Mouse (Mus musculus): ENCODE results near the gene Gm609. TPM values are rescaled to one million over a fixed set of nuclear protein-coding genes. Genes with fewer than 3 reads are reported as not detected.
"Not testable (repeated sequence)": the region's sequence is repeated elsewhere in the genome, so short reads cannot be mapped to it uniquely, and the experiment has no call there.

Gm609 gene
- polyA plus RNA-seq, 1 experiment from 2014 or later = not detected

DNA sequence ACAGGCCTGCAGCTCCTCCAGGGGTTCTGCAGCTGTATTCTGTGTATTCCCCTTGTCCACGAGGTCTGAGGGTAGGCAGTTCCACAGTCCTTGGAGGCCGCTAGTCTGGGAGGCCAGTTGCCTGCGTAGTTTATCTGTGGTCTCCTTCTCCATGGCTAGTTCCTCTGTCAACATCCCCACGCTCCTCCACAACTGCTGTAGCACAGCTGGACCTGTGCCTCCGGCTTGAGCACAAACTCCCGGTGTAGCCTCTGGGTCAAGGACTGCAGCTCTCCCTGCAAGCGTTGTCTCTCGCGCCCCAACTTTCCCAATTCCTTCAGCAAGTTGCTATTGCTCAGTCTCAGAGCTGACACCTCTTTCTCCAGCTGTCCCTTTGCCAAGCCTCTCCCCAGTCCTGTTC is 65.1 kb downstream of the Gm609 start:
- Histone ChIP-seq H3K9ac (replicated peaks) (no peak overlapping the region), H3K9me3 (no peaks in the 10 kb centered on the region), H3K36me3 (no peaks in the 10 kb centered on the region), H3K27me3 (no peaks in the 10 kb centered on the region), H3K4me3 (replicated peaks) (no peak overlapping the region), H3K27ac (no peak overlapping the region), H3K4me2 (no peak overlapping the region), H3K4me1 (replicated peaks) (no peaks in the 10 kb centered on the region)
- WGBS = 86% methylated on average over 9 of the region's 9 CpGs
- no peak for ATAC-seq (ENCODE audit: insufficient number of reproducible peaks, insufficient read depth, low FRiP score, low TSS enrichment, low read depth)

DNA sequence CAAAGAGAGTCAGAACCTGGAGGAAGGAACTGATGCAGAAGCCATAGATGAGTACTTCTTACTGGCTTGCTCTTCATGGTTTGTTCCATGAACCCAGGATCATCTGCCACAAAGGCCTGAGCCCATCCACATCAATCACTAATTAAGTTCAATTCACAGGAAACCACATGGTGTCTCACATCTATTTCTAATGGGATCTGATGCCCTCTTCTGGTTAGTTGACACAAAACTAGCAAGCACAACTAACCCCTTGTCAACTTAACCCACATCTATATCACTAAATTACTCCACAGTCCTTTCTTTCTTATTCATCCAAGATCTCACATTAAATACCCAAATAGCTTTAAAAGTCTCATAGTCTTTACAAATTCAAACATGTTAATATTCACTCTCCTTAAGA is 79.3 kb downstream of the Gm609 start:
- H3K9ac ChIP-seq (replicated peaks) = no peak overlapping the region
- H3K27ac ChIP-seq = no peak overlapping the region
- no peak for ATAC-seq (ENCODE audit: insufficient number of reproducible peaks, insufficient read depth, low FRiP score, low TSS enrichment, low read depth)
- H3K27me3 ChIP-seq = 0 out of 2 replicates have a peak, but pooled peaks cover 2% of the 10 kb centered on the region
- no peaks in the 10 kb centered on the region for H3K9me3 ChIP-seq
- no peaks in the 10 kb centered on the region for H3K4me1 ChIP-seq (replicated peaks)
- no peak overlapping the region for H3K4me3 ChIP-seq (replicated peaks)
- H3K4me2 ChIP-seq = no peak overlapping the region
- H3K36me3 ChIP-seq = no peaks in the 10 kb centered on the region

DNA sequence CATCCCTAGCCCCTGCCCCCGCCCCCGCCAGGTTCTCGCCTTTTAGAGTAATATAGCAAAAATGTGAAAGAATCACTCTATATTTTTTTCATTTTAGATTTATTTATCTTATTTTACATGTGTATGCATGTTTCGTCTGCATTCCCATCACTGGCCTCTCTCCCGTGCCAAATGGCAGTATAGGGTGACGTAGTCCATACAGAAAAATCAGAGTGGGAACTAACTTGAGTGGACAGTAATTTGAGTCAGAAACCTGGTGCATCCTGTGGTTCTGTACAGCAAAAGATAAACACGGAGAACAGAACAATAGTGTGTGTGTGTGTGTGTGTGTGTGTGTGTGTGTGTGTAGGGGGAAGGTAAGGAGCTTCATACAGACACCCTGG is 83.7 kb downstream of the Gm609 start:
- peak overlapping the region; percentile 55 for H3K4me3 ChIP-seq (replicated peaks)
- 37% methylated on average over 7 of the region's 7 CpGs for WGBS
- peak overlapping the region; percentile 75 for H3K4me2 ChIP-seq
- not testable (repeated sequence) for ATAC-seq (ENCODE audit: insufficient number of reproducible peaks, insufficient read depth, low FRiP score, low TSS enrichment, low read depth); H3K4me1 ChIP-seq (replicated peaks); H3K27me3 ChIP-seq; H3K9me3 ChIP-seq; H3K27ac ChIP-seq; H3K36me3 ChIP-seq
- peak overlapping the region; percentile 57; the same call in 1 of the 2 replicates for H3K9ac ChIP-seq (replicated peaks)

DNA sequence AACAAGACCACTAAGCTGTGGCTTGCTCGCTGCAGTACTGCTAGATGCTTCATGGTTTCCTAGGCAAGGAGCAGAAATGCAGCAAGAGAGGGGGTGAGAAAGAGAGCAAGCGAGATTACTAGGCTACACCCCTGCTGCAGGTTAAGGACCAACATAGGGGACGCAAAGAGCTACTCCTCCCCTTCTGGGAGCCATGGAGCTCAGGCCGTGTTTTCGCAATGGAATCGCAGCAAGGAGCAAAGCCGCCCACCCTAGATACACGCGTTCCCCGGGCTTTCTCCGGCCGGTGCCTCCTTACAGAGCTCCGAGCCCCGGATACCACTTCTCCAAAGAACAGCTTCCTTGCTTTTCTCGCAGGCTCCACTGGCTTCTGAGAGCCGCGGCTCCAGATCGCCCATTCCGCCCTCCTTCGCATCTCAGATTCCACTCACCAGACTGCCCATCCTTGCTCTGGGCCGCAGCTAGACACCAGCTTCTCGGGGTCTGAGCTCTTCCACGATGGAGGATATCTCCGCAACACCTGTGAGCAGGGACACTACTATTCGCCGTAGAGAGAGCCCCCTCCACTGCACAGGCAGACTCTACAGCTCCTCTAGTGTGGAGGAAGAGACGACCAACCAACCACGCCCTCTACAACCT is 84.2 kb downstream of the Gm609 start, which contains the start of gene Cd200:
Gene Cd200, minus strand, starts transcription at position 629 of the 639 bp plus-strand sequence.
- WGBS = under 1% methylated on average over 28 of the region's 28 CpGs
- Histone ChIP-seq H3K4me2 (peak within 1 kb of the TSS; percentile 75), H3K27ac (peak within 1 kb of the TSS; percentile 7; the same call in 1 of the 2 replicates), H3K9me3 (no peaks in the 10 kb centered on the region), H3K27me3 (peaks cover 8% of the 10 kb centered on the region; the same call in 1 of the 2 replicates), H3K36me3 (no peaks in the 10 kb centered on the region), H3K9ac (replicated peaks) (peak within 1 kb of the TSS; percentile 57), H3K4me3 (replicated peaks) (peak within 1 kb of the TSS; percentile 55), H3K4me1 (replicated peaks) (no peaks in the 10 kb centered on the region)
- peak; percentile 83 for ATAC-seq (ENCODE audit: insufficient number of reproducible peaks, insufficient read depth, low FRiP score, low TSS enrichment, low read depth)

DNA sequence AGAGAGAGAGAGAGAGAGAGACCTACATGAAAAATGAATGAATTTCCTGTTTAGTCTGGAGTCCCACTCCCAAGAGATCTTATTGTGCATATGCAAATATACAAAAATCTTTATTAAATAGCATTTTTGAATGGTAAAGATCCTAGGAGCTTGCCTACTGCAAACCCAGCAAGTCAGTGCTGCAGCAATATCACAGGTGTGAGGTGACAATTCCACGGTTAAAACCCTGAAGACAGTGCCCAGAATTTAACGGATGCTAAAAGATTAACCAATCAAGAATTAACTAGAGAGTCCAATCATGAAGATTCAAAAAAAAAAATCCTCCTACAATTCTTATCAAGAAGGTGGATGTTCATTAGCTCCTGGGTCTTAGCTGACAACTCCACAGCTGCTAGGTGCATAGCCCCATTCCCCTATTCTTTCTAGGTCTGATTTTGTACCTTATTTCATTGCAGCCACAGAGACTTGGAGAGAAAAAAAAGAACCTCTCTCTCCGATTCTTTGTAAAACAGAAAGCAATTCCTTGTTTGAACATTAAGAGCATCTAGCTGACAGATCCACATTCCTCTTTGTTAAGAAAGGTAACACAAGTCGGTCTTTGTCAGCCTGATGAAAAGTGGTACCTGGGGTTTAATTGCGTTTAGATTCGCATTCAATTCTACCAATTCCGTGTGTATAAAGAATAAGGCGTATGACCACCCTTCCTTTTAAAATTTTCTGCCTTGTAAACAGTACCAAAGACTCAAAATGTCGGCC is 84.9 kb downstream of the Gm609 start:
- WGBS = 40% methylated on average over 9 of the region's 9 CpGs
- Histone ChIP-seq H3K36me3 (no peaks in the 10 kb centered on the region), H3K27me3 (peaks cover 8% of the 10 kb centered on the region; the same call in 1 of the 2 replicates), H3K4me1 (replicated peaks) (no peaks in the 10 kb centered on the region), H3K27ac (no peak overlapping the region; the same call in 1 of the 2 replicates), H3K9ac (replicated peaks) (peak overlapping the region; percentile 57; the same call in 1 of the 2 replicates), H3K9me3 (no peaks in the 10 kb centered on the region), H3K4me3 (replicated peaks) (peak overlapping the region; percentile 55), H3K4me2 (peak overlapping the region; percentile 75)
- no peak for ATAC-seq (ENCODE audit: insufficient number of reproducible peaks, insufficient read depth, low FRiP score, low TSS enrichment, low read depth)

DNA sequence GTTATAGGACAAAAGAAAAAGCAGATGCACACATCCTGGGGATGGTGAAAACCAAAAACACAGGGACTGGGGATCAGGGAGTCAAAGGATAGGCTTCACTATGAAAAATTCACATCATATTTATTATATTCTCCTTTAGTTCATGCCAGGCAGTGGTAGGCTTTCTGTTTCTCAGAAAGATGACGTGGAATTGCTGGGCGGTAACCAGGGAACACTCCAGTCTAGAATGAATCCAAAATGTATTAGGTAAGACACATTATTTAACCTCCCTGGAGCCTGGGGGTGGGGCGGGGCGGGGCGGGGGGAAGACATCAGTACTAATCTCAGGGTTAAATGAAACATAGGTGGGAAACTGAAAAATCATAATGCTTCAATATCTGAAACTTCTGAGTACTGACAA is 85.7 kb downstream of the Gm609 start:
- no peak overlapping the region for H3K9ac ChIP-seq (replicated peaks)
- peaks cover 8% of the 10 kb centered on the region; the same call in 1 of the 2 replicates for H3K27me3 ChIP-seq
- H3K36me3 ChIP-seq = no peaks in the 10 kb centered on the region
- no peak for ATAC-seq (ENCODE audit: insufficient number of reproducible peaks, insufficient read depth, low FRiP score, low TSS enrichment, low read depth)
- no peak overlapping the region for H3K4me2 ChIP-seq
- H3K4me3 ChIP-seq (replicated peaks) = no peak overlapping the region
- no peaks in the 10 kb centered on the region for H3K9me3 ChIP-seq
- no peaks in the 10 kb centered on the region for H3K4me1 ChIP-seq (replicated peaks)
- no peak overlapping the region for H3K27ac ChIP-seq
- 85% methylated on average over 5 of the region's 5 CpGs for WGBS

DNA sequence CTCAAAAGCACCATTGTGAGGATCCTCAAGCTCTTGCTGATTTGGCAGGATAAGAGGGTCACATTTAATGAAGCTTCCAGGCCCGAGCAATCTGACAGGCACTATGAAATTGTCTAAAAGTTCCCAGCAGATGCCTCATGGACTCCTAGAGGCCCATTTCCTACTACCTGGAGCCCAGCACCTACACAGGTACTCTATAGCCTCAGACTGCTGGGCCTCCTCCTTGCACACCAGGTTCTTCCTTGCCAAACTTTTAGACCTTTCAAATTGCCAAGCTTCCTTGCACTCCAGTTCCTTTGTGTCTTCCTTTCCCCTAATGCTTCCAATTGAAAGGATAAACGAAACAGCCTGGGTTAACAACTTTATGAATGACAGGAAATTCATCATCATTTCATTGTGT is 89.8 kb downstream of the Gm609 start:
- Histone ChIP-seq H3K4me3 (replicated peaks) (no peak overlapping the region), H3K4me1 (replicated peaks) (no peaks in the 10 kb centered on the region), H3K27ac (no peak overlapping the region), H3K4me2 (no peak overlapping the region), H3K27me3 (peaks cover 6% of the 10 kb centered on the region; the same call in 1 of the 2 replicates), H3K36me3 (no peaks in the 10 kb centered on the region), H3K9ac (replicated peaks) (no peak overlapping the region), H3K9me3 (no peaks in the 10 kb centered on the region)
- WGBS = 72% methylated on average over 2 of the region's 2 CpGs
- ATAC-seq (ENCODE audit: insufficient number of reproducible peaks, insufficient read depth, low FRiP score, low TSS enrichment, low read depth) = no peak

DNA sequence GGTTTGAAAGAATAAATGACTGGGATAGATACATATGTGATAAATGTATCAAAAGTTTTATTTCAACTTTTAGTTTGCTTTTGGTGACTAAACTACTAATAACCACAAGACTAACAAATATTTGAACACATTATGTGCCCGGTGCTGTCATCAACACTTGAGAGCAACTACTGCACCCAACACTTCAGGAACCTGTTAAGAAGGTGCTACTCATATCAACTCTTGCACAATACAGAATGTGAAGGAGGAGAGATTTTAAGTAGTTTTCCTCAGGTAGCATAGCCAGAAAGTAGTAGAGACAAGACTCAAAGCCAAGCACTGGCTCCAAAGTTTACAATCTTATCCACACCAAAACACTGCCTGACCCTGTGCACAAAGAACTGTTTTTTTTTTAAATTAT is 90.7 kb downstream of the Gm609 start:
- Histone ChIP-seq H3K4me1 (replicated peaks) (no peaks in the 10 kb centered on the region), H3K9ac (replicated peaks) (no peak overlapping the region), H3K4me2 (no peak overlapping the region), H3K9me3 (no peaks in the 10 kb centered on the region), H3K36me3 (no peaks in the 10 kb centered on the region), H3K27ac (no peak overlapping the region), H3K4me3 (replicated peaks) (no peak overlapping the region), H3K27me3 (no peaks in the 10 kb centered on the region; the same call in 1 of the 2 replicates)
- no peak for ATAC-seq (ENCODE audit: insufficient number of reproducible peaks, insufficient read depth, low FRiP score, low TSS enrichment, low read depth)
- WGBS = 93% methylated on average over 1 of the region's 1 CpGs

DNA sequence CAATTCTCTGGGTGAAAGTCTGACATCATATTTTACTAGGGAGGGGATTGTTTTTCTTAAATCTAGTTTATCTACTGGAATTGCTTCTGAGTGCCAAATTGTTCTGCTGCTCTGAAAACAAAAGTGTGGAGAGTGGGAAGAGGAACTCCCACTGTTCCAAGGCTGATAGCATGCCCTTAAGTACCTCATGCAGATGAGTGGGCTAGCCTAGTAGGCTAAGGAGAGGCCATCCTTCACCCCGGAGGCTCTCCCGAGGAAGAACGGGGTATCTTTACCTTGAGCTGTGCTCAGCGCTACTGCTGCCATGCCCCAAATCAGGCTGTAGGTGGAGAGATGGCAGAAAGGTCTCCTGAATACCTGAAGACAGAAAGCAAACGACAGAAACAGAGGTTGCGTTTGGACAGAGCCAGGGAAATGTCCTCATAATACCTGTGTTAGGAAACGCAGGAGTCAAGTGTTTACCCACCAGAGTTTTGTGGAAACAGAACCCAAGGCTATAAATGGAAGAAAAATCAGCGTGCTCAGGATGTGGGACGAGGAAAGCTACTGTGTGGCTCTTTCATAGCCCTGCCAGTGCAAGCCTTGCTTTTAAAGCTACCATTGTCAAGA is 92.7 kb downstream of the Gm609 start:
- H3K27me3 ChIP-seq = no peaks in the 10 kb centered on the region
- H3K27ac ChIP-seq = 0 out of 2 replicates have a peak overlapping the region, but pooled peaks have one; percentile 7
- H3K4me2 ChIP-seq = no peak overlapping the region
- 60% methylated on average over 9 of the region's 9 CpGs for WGBS
- no peaks in the 10 kb centered on the region for H3K4me1 ChIP-seq (replicated peaks)
- ATAC-seq (ENCODE audit: insufficient number of reproducible peaks, insufficient read depth, low FRiP score, low TSS enrichment, low read depth) = no peak
- no peaks in the 10 kb centered on the region for H3K36me3 ChIP-seq
- H3K4me3 ChIP-seq (replicated peaks) = no peak overlapping the region
- H3K9ac ChIP-seq (replicated peaks) = no peak overlapping the region
- no peaks in the 10 kb centered on the region for H3K9me3 ChIP-seq

DNA sequence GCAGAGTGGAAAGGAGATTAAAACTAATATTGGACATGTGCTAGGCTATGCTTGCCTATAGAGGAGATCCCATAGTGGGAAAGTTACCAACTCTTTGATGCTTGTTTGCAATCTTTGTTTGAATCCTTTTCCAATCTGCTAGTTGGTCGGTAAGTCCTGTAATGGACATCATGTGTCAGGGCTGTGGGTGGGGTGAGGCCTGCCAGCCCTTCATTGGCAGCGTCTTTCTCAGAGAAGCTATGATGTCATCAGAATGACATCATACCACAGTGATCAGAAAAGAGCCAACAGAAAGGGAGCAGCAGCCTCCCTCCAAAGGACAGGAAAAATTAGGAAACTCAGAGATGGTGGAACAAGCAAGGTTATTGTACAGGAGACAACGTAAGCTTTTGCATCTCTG is 93.4 kb downstream of the Gm609 start:
- H3K27me3 ChIP-seq = no peaks in the 10 kb centered on the region
- 87% methylated on average over 3 of the region's 3 CpGs for WGBS

DNA sequence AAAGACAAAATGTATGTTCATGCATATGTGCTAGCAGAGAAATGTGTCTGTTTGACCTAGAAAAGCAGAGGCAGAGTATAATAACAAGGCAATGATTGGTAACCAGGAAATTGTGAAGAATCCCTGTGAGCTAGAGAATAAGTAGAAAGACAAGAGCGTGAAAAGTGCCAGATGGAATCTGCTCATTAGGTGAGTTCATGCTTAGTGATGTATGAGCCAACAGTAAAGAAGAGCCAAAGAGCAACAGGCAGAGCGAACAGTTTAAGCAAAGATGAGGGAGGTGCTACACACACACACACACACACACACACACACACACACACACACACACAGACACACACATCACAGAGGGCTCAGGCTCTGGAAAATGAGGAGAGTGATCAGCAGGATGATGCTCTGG is 95.3 kb downstream of the Gm609 start:
- Histone ChIP-seq H3K36me3 (no peaks in the 10 kb centered on the region), H3K27ac (no peak overlapping the region)
- WGBS = 87% methylated on average over 2 of the region's 2 CpGs

More for the DNA sequence above, 93.4 kb downstream of the Gm609 start:
- H3K9ac ChIP-seq (replicated peaks) = no peak overlapping the region
- ATAC-seq (ENCODE audit: insufficient number of reproducible peaks, insufficient read depth, low FRiP score, low TSS enrichment, low read depth) = no peak
- no peak overlapping the region for H3K27ac ChIP-seq
- no peaks in the 10 kb centered on the region for H3K9me3 ChIP-seq
- H3K4me1 ChIP-seq (replicated peaks) = no peaks in the 10 kb centered on the region
- H3K4me3 ChIP-seq (replicated peaks) = no peak overlapping the region
- H3K4me2 ChIP-seq = no peak overlapping the region
- no peaks in the 10 kb centered on the region for H3K36me3 ChIP-seq

More for the DNA sequence above, 95.3 kb downstream of the Gm609 start:
- no peaks in the 10 kb centered on the region for H3K27me3 ChIP-seq
- ATAC-seq (ENCODE audit: insufficient number of reproducible peaks, insufficient read depth, low FRiP score, low TSS enrichment, low read depth) = no peak
- H3K9ac ChIP-seq (replicated peaks) = no peak overlapping the region
- H3K4me2 ChIP-seq = no peak overlapping the region
- H3K4me3 ChIP-seq (replicated peaks) = no peak overlapping the region
- H3K9me3 ChIP-seq = no peaks in the 10 kb centered on the region
- no peaks in the 10 kb centered on the region for H3K4me1 ChIP-seq (replicated peaks)

Data from limb, embryonic 12.5 days (tissue).